Mouse (Mus musculus) CH12.LX (cell line): ENCODE data around the gene Bri3bp. TPM values are rescaled to one million over a fixed set of nuclear protein-coding genes. Genes with fewer than 3 reads are reported as not detected.

Experiments used
- DNase-seq: peaks from one replicate; pipeline ENCODE4 v3.0.0-alpha.2; 2013; ENCODE audit errors: extremely low read depth
- H3K27ac ChIP-seq: 2 replicates; pipeline ENCODE4 v1.5.1; 2012; ENCODE audit warnings: low read depth, mild to moderate bottlenecking, control low read depth, moderate library complexity; ENCODE audit not compliant: insufficient read depth
- H3K27me3 ChIP-seq: replicated peaks from 2 replicates; pipeline ENCODE3; 2012; ENCODE audit warnings: inconsistent platforms
- H3K36me3 ChIP-seq, 2 experiments: replicated peaks in 1 of 2; 2 replicates each; pipeline versions ENCODE3 to v1.6.1; 2012; ENCODE audit warnings: inconsistent platforms in 1 of 2, low read length in 1 of 2, mild to moderate bottlenecking in 1 of 2, mixed read lengths in 1 of 2, moderate library complexity in 1 of 2; ENCODE audit not compliant: control insufficient read depth in 1 of 2, insufficient read depth in 1 of 2
- H3K4me1 ChIP-seq, 2 experiments: 2 replicates each; pipeline ENCODE4 v1.6.1; 2012; ENCODE audit warnings: inconsistent platforms in 1 of 2, moderate library complexity in 1 of 2; ENCODE audit not compliant: insufficient read depth in 2 of 2, control insufficient read depth in 1 of 2
- H3K4me2 ChIP-seq: 2 replicates; pipeline ENCODE4 v1.6.1; 2012; ENCODE audit warnings: low read depth, mild to moderate bottlenecking, control low read depth; ENCODE audit not compliant: poor library complexity, insufficient read depth, severe bottlenecking
- H3K4me3 ChIP-seq, 3 experiments: fragments of 150-350 bp in 1 of 3; sonication (generic) in 1 of 3; replicated peaks in 1 of 3; 2 replicates each; pipeline versions ENCODE3 to v1.5.1; 2011 to 2012; ENCODE audit warnings: low read depth in 2 of 3, low read length in 2 of 3, mild to moderate bottlenecking in 2 of 3, moderate library complexity in 2 of 3, control low read depth in 1 of 3, improper control_type of control experiment in 1 of 3, inconsistent platforms in 1 of 3, mixed read lengths in 1 of 3; ENCODE audit not compliant: poor library complexity in 1 of 3
- H3K79me2 ChIP-seq: replicated peaks from 2 replicates; pipeline ENCODE4 v1.6.1; 2012; ENCODE audit warnings: mild to moderate bottlenecking, moderate library complexity; ENCODE audit not compliant: control insufficient read depth, poor library complexity, insufficient read depth, severe bottlenecking; ENCODE audit errors: extremely low read depth
- H3K9ac ChIP-seq: 2 replicates; pipeline ENCODE4 v1.6.1; 2012; ENCODE audit warnings: low read depth, mild to moderate bottlenecking, control low read depth, moderate library complexity; ENCODE audit not compliant: insufficient read depth
- H3K9me3 ChIP-seq: replicated peaks from 2 replicates; pipeline ENCODE3; 2012; ENCODE audit warnings: low read length, inconsistent platforms, mixed read lengths
- BHLHE40 ChIP-seq: IDR thresholded peaks from 2 replicates; pipeline ENCODE4 v1.6.1; 2011; ENCODE audit warnings: mild to moderate bottlenecking, low read depth, low read length, improper control_type of control experiment
- CHD1 ChIP-seq: IDR thresholded peaks from 2 replicates; pipeline ENCODE4 v1.6.1; 2012; ENCODE audit warnings: low read depth, low read length, improper control_type of control experiment, inconsistent platforms
- CTCF ChIP-seq, 2 experiments: IDR thresholded peaks in 1 of 2; conservative IDR thresholded peaks in 1 of 2; 2 replicates each; pipeline ENCODE4 v1.5.1; 2011 to 2012; ENCODE audit warnings: low read depth in 2 of 2, low read length in 2 of 2, improper control_type of control experiment in 1 of 2, inconsistent platforms in 1 of 2, mild to moderate bottlenecking in 1 of 2, moderate library complexity in 1 of 2
- IRF4 ChIP-seq: IDR thresholded peaks from 2 replicates; pipeline ENCODE4 v1.6.1; 2014; ENCODE audit warnings: low read depth, mild to moderate bottlenecking, inconsistent platforms, low read length, improper control_type of control experiment
- JUND ChIP-seq: conservative IDR thresholded peaks from 2 replicates; pipeline ENCODE4 v1.6.1; 2011; ENCODE audit warnings: low read depth, low read length, improper control_type of control experiment
- KAT2A ChIP-seq: IDR thresholded peaks from 2 replicates; pipeline ENCODE4 v1.6.1; 2012; ENCODE audit warnings: low read length, improper control_type of control experiment, inconsistent platforms; ENCODE audit not compliant: insufficient replicate concordance
- MAFK ChIP-seq: IDR thresholded peaks from 2 replicates; pipeline ENCODE4 v1.6.1; 2011; ENCODE audit warnings: low read length, improper control_type of control experiment; ENCODE audit not compliant: insufficient replicate concordance
- MAZ ChIP-seq: IDR thresholded peaks from 2 replicates; pipeline ENCODE4 v1.6.1; 2012; ENCODE audit warnings: low read depth, mild to moderate bottlenecking, inconsistent platforms, low read length, improper control_type of control experiment, moderate library complexity
- MEF2A ChIP-seq: IDR thresholded peaks from 2 replicates; pipeline ENCODE4 v1.6.1; 2014; ENCODE audit warnings: low read depth, mild to moderate bottlenecking, inconsistent platforms, low read length, improper control_type of control experiment, borderline replicate concordance
- MYC ChIP-seq: IDR thresholded peaks from 2 replicates; pipeline ENCODE4 v1.6.1; 2011; ENCODE audit warnings: low read depth, mild to moderate bottlenecking, improper control_type of control experiment, low read length
- NELFE ChIP-seq: IDR thresholded peaks from 2 replicates; pipeline ENCODE4 v1.6.1; 2011; ENCODE audit warnings: low read depth, low read length, improper control_type of control experiment
- PAX5 ChIP-seq: IDR thresholded peaks from 2 replicates; pipeline ENCODE4 v1.6.1; 2012; ENCODE audit warnings: low read length, inconsistent platforms, mixed read lengths
- POLR2A ChIP-seq: IDR thresholded peaks from 2 replicates; pipeline ENCODE4 v1.6.1; 2011; ENCODE audit warnings: low read depth, mild to moderate bottlenecking, improper control_type of control experiment, low read length
- POLR2AphosphoS2 ChIP-seq: IDR thresholded peaks from 2 replicates; pipeline ENCODE4 v1.6.1; 2011; ENCODE audit warnings: low read depth, low read length, improper control_type of control experiment
- RAD21 ChIP-seq: IDR thresholded peaks from 2 replicates; pipeline ENCODE4 v1.6.1; 2011; ENCODE audit warnings: low read depth, mild to moderate bottlenecking, low read length, improper control_type of control experiment, moderate library complexity
- RCOR1 ChIP-seq: conservative IDR thresholded peaks from 2 replicates; pipeline ENCODE4 v1.6.1; 2012; ENCODE audit warnings: low read depth, mild to moderate bottlenecking, inconsistent platforms, low read length, improper control_type of control experiment
- SIN3A ChIP-seq: IDR thresholded peaks from 2 replicates; pipeline ENCODE4 v1.6.1; 2012; ENCODE audit warnings: low read length, improper control_type of control experiment, inconsistent platforms
- SMC3 ChIP-seq: IDR thresholded peaks from 2 replicates; pipeline ENCODE4 v1.6.1; 2011; ENCODE audit warnings: low read depth, low read length, improper control_type of control experiment
- TCF12 ChIP-seq: IDR thresholded peaks from 2 replicates; pipeline ENCODE4 v1.6.1; 2014; ENCODE audit warnings: low read depth, mild to moderate bottlenecking, inconsistent platforms, low read length, improper control_type of control experiment
- USF1 ChIP-seq: IDR thresholded peaks from 2 replicates; pipeline ENCODE4 v1.6.1; 2014; ENCODE audit warnings: low read depth, mild to moderate bottlenecking, inconsistent platforms, low read length, improper control_type of control experiment
- USF2 ChIP-seq: conservative IDR thresholded peaks from 2 replicates; pipeline ENCODE4 v1.6.1; 2011; ENCODE audit warnings: low read depth, low read length, improper control_type of control experiment
- ZC3H11A ChIP-seq: IDR thresholded peaks from 2 replicates; pipeline ENCODE4 v1.6.1; 2012; ENCODE audit warnings: low read depth, mild to moderate bottlenecking, inconsistent platforms, low read length, improper control_type of control experiment
- ZMIZ1 ChIP-seq: IDR thresholded peaks from 2 replicates; pipeline ENCODE4 v1.6.1; 2012; ENCODE audit warnings: low read depth, mild to moderate bottlenecking, inconsistent platforms, low read length, improper control_type of control experiment
- dilution Hi-C: fragments of 300-500 bp; cut with MboI; formaldehyde crosslinking; loops from 2 replicates; pipeline ENCODE4 v1.14.3; 2020; ENCODE audit warnings: low sequenced_read_pairs; ENCODE audit not compliant: extremely low pct_unique_long_range_greater_than_20kb, extremely low pct_ligation_motif_present
- in situ Hi-C: fragments of 300-500 bp; cut with MboI; formaldehyde crosslinking; loops from 3 replicates; pipeline ENCODE4 v1.14.3; 2019; ENCODE audit warnings: low sequenced_read_pairs, low pct_ligation_motif_present, low pct_unique_long_range_greater_than_20kb, mixed read lengths
- polyA plus RNA-seq: library from polyadenylated mRNA; unstranded; fragments of >175 nt; gene quantifications from 2 replicates; pipeline ENCODE4 v1.2.1, GENCODE M21; 2012; ENCODE audit warnings: low read depth; ENCODE audit not compliant: insufficient read length
- total RNA-seq, 2 experiments: library from RNA; depleted of rRNA; stranded (reverse); fragments of 300-350 nt in 1 of 2; fragments of >200 nt in 1 of 2; gene quantifications; 2 replicates each; pipeline ENCODE4 v1.2.3; 2012 to 2014

Gene Bri3bp
- total and polyA plus RNA-seq, 3 experiments: 37.7 to 147 (median 49.6) TPM

GRCm38 (mm10) chr5:125508006-125508405 is 66.6 kb downstream of the Bri3bp start:
- Histone ChIP-seq H3K27ac (no peak overlapping the region), H3K4me1 (no peaks in the 10 kb centered on the region), H3K36me3 (peaks cover 52 to 89% of the 10 kb centered on the region in 2 experiments), H3K4me3 (no peak overlapping the region), H3K27me3 (no peaks in the 10 kb centered on the region), H3K79me2 (no peaks in the 10 kb centered on the region), H3K9me3 (peaks cover 2% of the 10 kb centered on the region), H3K9ac (no peak overlapping the region), H3K4me2 (no peak overlapping the region)
- no peak for DNase-seq
- TF ChIP-seq JUND (no peak), MEF2A (no peak), KAT2A (no peak), ZMIZ1 (no peak), POLR2AphosphoS2 (no peak), RAD21 (no peak), RCOR1 (no peak), BHLHE40 (no peak), POLR2A (no peak), PAX5 (no peak), USF1 (no peak), SIN3A (no peak), ZC3H11A (no peak), MAZ (no peak), SMC3 (no peak), USF2 (no peak), MAFK (no peak), MYC (no peak), IRF4 (no peak), NELFE (no peak)
- in situ Hi-C loops (no loop called here), dilution Hi-C loops (no loop called here)

GRCm38 (mm10) chr5:125509541-125509940 is 68.2 kb downstream of the Bri3bp start:
- H3K4me2 ChIP-seq: no peak overlapping the region
- H3K27ac ChIP-seq: no peak overlapping the region
- in situ Hi-C loops: no loop called here
- H3K9me3 ChIP-seq: peaks cover 2% of the 10 kb centered on the region
- H3K36me3 ChIP-seq: peaks cover 56 to 89% of the 10 kb centered on the region in 2 experiments
- no peaks in the 10 kb centered on the region for H3K27me3 ChIP-seq
- H3K4me3 ChIP-seq: no peak overlapping the region
- DNase-seq: peak; percentile 67
- dilution Hi-C loops: no loop called here
- TF ChIP-seq TCF12: no peak
- TF ChIP-seq SMC3: peak; percentile 63
- TF ChIP-seq RAD21: peak; percentile 33
- no peak for TF ChIP-seq CHD1
- peak; percentile 79 to 84; a peak in 3 of 4 replicates for TF ChIP-seq CTCF (conservative IDR thresholded peaks at IDR 0.05 in 1 of 2, IDR thresholded peaks at IDR 0.05 in 1 of 2; ENCODE audit: low read depth in 2 of 2, low read length in 2 of 2)
- TF ChIP-seq, all 38 proteins: peak for 3
- Histone ChIP-seq H3K79me2 (no peaks in the 10 kb centered on the region), H3K9ac (no peak overlapping the region), H3K4me1 (no peaks in the 10 kb centered on the region)

Other genes with a start within 250 kb of the Bri3bp start
- gene Scarb1, start 100.5 kb upstream of the Bri3bp start, total RNA-seq (2012; rRNA removed): 11.6 and 12.3 TPM in 2 replicates
- gene Scarb1, start 100.5 kb upstream of the Bri3bp start, total RNA-seq (2014; rRNA removed): 16.3 and 20.0 TPM in 2 replicates
- 24.6 and 24.7 TPM in 2 replicates for gene Scarb1, start 100.5 kb upstream of the Bri3bp start, polyA plus RNA-seq
- gene Gm10382, start 52.2 kb upstream of the Bri3bp start, total RNA-seq (2012; rRNA removed): 0.59 and 0.80 TPM in 2 replicates
- not detected in 2 replicates for gene Gm10382, start 52.2 kb upstream of the Bri3bp start, total RNA-seq (2014; rRNA removed)
- gene Gm10382, start 52.2 kb upstream of the Bri3bp start, polyA plus RNA-seq: 0.87 and 1.1 TPM in 2 replicates
- gene Ubc, start 51.4 kb upstream of the Bri3bp start, total RNA-seq (2012; rRNA removed): 466 and 486 TPM in 2 replicates
- 650 and 656 TPM in 2 replicates for gene Ubc, start 51.4 kb upstream of the Bri3bp start, total RNA-seq (2014; rRNA removed)
- gene Ubc, start 51.4 kb upstream of the Bri3bp start, polyA plus RNA-seq: 687 and 803 TPM in 2 replicates
- 21.0 and 23.8 TPM in 2 replicates for gene Dhx37, start 7.4 kb upstream of the Bri3bp start, total RNA-seq (2012; rRNA removed)
- gene Dhx37, start 7.4 kb upstream of the Bri3bp start, total RNA-seq (2014; rRNA removed): 22.7 and 26.0 TPM in 2 replicates
- 33.0 and 36.9 TPM in 2 replicates for gene Dhx37, start 7.4 kb upstream of the Bri3bp start, polyA plus RNA-seq
- 21.3 and 24.9 TPM in 2 replicates for gene Aacs, start 34.2 kb downstream of the Bri3bp start, total RNA-seq (2012; rRNA removed)
- gene Aacs, start 34.2 kb downstream of the Bri3bp start, total RNA-seq (2014; rRNA removed): 34.5 and 48.8 TPM in 2 replicates
- gene Aacs, start 34.2 kb downstream of the Bri3bp start, polyA plus RNA-seq: 39.8 and 58.3 TPM in 2 replicates
- not detected in 2 replicates for gene Tmem132b, start 90.2 kb downstream of the Bri3bp start, total RNA-seq (2012; rRNA removed)
- gene Tmem132b, start 90.2 kb downstream of the Bri3bp start, total RNA-seq (2014; rRNA removed): not detected in 2 replicates
- gene Tmem132b, start 90.2 kb downstream of the Bri3bp start, polyA plus RNA-seq: not detected in 2 replicates